Mouse (Mus musculus): Measurements from ENCODE around the gene Tceal7.
"Not testable (repeated sequence)": the region's sequence is repeated elsewhere in the genome, so short reads cannot be mapped to it uniquely, and the experiment has no call there.

Tceal7 gene

GRCm38 (mm10) chrX:136248811-136249210, 34.2 kb downstream of the Tceal7 start:
- in situ Hi-C loops (cut with MboI, MseI) = no loop called here

- in situ Hi-C loops (cut with MboI, MseI) = loop anchor here (10.0 kb wide), 1 partner anchor 1875 kb away; no protein-coding TSS in a partner anchor
Measured at GRCm38 (mm10) chrX:136249671-136250070, 35.1 kb downstream of the Tceal7 start.

- in situ Hi-C loops (cut with MboI, MseI) = loop anchor here (10.0 kb wide), 1 partner anchor 1877 kb away; no protein-coding TSS in a partner anchor
Measured at GRCm38 (mm10) chrX:136252023-136252729, 37.6 kb downstream of the Tceal7 start.

- in situ Hi-C loops (cut with MboI, MseI) = no loop called here
Measured at GRCm38 (mm10) chrX:136267720-136268119, 53.1 kb downstream of the Tceal7 start.

GRCm38 (mm10) chrX:136268173-136268572, 53.6 kb downstream of the Tceal7 start:
- in situ Hi-C loops (cut with MboI, MseI) = no loop called here

- in situ Hi-C loops (cut with MboI, MseI) = not testable (repeated sequence)
Measured at GRCm38 (mm10) chrX:136269743-136270392, 55.3 kb downstream of the Tceal7 start, which contains the start of gene Bex3. TSS of gene Bex3 (plus strand) at chrX:136270253.

- in situ Hi-C loops (cut with MboI, MseI) = not testable (repeated sequence)
Measured at GRCm38 (mm10) chrX:136270393-136271111, 56.0 kb downstream of the Tceal7 start.

GRCm38 (mm10) chrX:136274542-136274941, 60.0 kb downstream of the Tceal7 start:
- in situ Hi-C loops (cut with MboI, MseI) = no loop called here

- in situ Hi-C loops (cut with MboI, MseI) = no loop called here
Measured at GRCm38 (mm10) chrX:136275386-136275785, 60.8 kb downstream of the Tceal7 start.

Data from T-helper 2 cell (primary cell).